Mouse (Mus musculus): ENCODE data around the gene Rnpep. TPM values are rescaled to one million over a fixed set of nuclear protein-coding genes. Genes with fewer than 3 reads are reported as not detected.
A peak's percentile ranks its signal among the peaks of the same experiment; 100 is the strongest.

Gene Rnpep
- polyA plus RNA-seq (2015; fragmentation: Nextera tagmentation; extraction: Ambion mirVana) = 99.5 and 107 TPM in 2 replicates

DNA sequence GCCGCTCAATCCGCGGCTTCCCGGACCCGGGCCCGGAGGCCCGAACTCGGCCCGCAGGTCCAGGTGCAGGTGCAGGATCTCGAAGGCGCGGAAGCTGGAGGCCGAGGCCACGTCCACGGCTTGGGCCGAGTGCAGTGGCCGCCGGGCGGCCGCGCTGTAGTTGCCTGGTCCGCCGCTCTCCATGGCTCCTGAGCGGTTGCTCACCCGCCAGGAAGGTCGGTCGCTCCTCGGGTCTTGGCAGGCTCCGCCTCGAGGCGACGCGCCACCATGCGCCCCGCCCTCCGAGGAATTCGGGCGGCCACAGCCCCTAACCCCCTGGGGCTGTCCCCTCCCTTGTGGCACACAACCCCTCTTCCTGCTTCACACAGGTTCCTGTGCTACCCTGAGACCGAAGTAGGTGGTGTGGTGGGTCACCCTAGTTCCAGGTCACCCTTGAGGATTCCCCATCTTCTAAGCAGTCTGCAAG, at the start of gene Rnpep:
Rnpep (minus strand) TSS at position 259 of the 466 bp plus-strand sequence.
- Histone ChIP-seq H3K9ac (replicated peaks) (peak within 1 kb of the TSS; percentile 79), H3K4me3 (replicated peaks) (peak within 1 kb of the TSS; percentile 59), H3K27me3 (replicated peaks) (no peaks in the 10 kb centered on the region), H3K9me3 (replicated peaks) (no peaks in the 10 kb centered on the region), H3K4me2 (peak within 1 kb of the TSS; percentile 80), H3K27ac (replicated peaks) (peak within 1 kb of the TSS; percentile 87), H3K36me3 (peaks cover 3% of the 10 kb centered on the region; the same call in 1 of the 2 replicates), H3K4me1 (peaks cover 36% of the 10 kb centered on the region)
- WGBS = under 1% methylated on average over 39 of the region's 39 CpGs
- ATAC-seq (ENCODE audit: low FRiP score) = peak; percentile 89

DNA sequence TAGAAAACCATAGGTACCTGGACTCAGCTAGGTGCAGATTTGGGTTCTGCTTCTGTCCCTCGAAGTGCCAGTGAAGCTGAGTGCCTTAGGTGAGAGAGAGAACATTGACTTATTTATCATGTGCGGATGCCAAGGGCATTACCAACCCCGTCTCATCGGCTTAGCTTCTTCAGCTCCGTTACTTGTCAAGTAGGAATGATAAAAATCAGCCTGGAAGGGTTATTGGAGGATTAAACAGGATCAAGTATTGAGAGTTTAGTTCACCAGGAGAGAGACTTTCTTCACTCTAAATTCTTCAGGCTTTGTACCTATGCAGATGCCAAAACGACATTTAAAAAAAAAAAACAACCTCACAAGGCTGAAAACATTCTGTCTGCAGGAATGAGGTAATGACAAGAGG, 46.7 kb upstream of the Rnpep start:
- Histone ChIP-seq H3K9ac (replicated peaks) (no peak overlapping the region), H3K27me3 (replicated peaks) (no peaks in the 10 kb centered on the region), H3K27ac (replicated peaks) (no peak overlapping the region), H3K4me1 (no peaks in the 10 kb centered on the region), H3K9me3 (replicated peaks) (no peaks in the 10 kb centered on the region), H3K4me3 (replicated peaks) (no peak overlapping the region), H3K4me2 (no peak overlapping the region), H3K36me3 (no peaks in the 10 kb centered on the region)
- ATAC-seq (ENCODE audit: low FRiP score) = no peak
- WGBS = 79% methylated on average over 6 of the region's 6 CpGs

DNA sequence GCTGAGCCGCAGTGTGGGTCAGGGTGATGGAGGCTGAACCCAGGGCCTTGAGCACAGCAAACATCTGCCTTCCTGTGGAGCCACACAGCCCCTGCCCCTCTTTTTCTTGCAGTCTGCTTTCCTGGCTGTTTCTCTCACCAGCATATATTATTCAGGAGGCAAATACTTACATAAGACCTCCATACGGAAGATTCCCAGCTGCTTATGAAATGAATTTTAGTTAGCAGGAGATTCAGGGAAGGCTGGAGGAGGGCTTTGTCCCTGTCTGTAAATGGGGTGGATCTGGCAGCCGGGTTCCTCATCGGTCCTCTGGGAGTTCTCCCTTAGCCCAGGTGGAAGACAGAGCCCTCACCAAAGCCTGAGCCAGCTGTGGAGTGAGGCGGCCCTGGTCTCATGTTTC, 44.5 kb upstream of the Rnpep start:
- Histone ChIP-seq H3K36me3 (no peaks in the 10 kb centered on the region), H3K4me2 (no peak overlapping the region), H3K27ac (replicated peaks) (no peak overlapping the region), H3K9me3 (replicated peaks) (no peaks in the 10 kb centered on the region), H3K4me3 (replicated peaks) (no peak overlapping the region), H3K4me1 (no peaks in the 10 kb centered on the region), H3K27me3 (replicated peaks) (no peaks in the 10 kb centered on the region), H3K9ac (replicated peaks) (no peak overlapping the region)
- 74% methylated on average over 5 of the region's 5 CpGs for WGBS
- ATAC-seq (ENCODE audit: low FRiP score) = no peak

GRCm38 (mm10) chr1:135325934-135326333, 42.0 kb upstream of the Rnpep start:
- no peak for ATAC-seq (ENCODE audit: low FRiP score)
- Histone ChIP-seq H3K9ac (replicated peaks) (no peak overlapping the region), H3K27ac (replicated peaks) (no peak overlapping the region), H3K36me3 (no peaks in the 10 kb centered on the region), H3K4me3 (replicated peaks) (no peak overlapping the region), H3K27me3 (replicated peaks) (peaks cover 5% of the 10 kb centered on the region; the same call in 1 of the 2 replicates), H3K4me1 (no peaks in the 10 kb centered on the region), H3K4me2 (no peak overlapping the region), H3K9me3 (replicated peaks) (no peaks in the 10 kb centered on the region)
- WGBS = 77% methylated on average over 2 of the region's 2 CpGs

DNA sequence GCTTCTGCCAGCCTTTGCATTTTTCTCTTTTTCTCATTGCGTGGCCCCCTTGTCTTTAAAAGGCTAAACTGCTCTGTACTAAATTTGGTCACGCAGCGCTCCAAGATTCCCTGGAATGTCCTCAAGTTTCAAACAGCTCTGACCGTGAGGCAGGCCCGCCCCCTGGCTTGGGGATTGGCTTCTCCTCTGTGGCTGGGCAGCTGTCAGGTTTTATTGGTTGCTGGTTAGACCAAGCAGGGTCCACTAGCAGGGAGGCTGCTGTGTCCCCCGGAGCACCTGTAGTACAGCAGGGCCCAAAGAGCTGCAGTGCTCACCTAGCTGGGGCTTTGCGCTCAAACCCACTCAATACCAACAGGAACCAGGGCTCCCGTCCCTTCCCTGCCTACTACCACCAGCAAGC, 40.7 kb upstream of the Rnpep start, which contains the start of gene Lmod1:
Lmod1 (plus strand) TSS at position 237 of the 400 bp plus-strand sequence.
- Histone ChIP-seq H3K27me3 (replicated peaks) (peaks cover 11% of the 10 kb centered on the region; the same call in 1 of the 2 replicates), H3K4me1 (no peaks in the 10 kb centered on the region), H3K4me3 (replicated peaks) (no peak within 1 kb of the TSS), H3K27ac (replicated peaks) (no peak within 1 kb of the TSS), H3K9ac (replicated peaks) (no peak within 1 kb of the TSS), H3K36me3 (no peaks in the 10 kb centered on the region), H3K4me2 (no peak within 1 kb of the TSS), H3K9me3 (replicated peaks) (no peaks in the 10 kb centered on the region)
- 16% methylated on average over 8 of the region's 8 CpGs for WGBS
- no peak for ATAC-seq (ENCODE audit: low FRiP score)

GRCm38 (mm10) chr1:135323367-135323901, 39.5 kb upstream of the Rnpep start:
- no peak for ATAC-seq (ENCODE audit: low FRiP score)
- Histone ChIP-seq H3K27ac (replicated peaks) (no peak overlapping the region), H3K4me2 (no peak overlapping the region), H3K4me3 (replicated peaks) (no peak overlapping the region), H3K9me3 (replicated peaks) (no peaks in the 10 kb centered on the region), H3K4me1 (no peaks in the 10 kb centered on the region), H3K9ac (replicated peaks) (no peak overlapping the region), H3K36me3 (no peaks in the 10 kb centered on the region), H3K27me3 (replicated peaks) (peaks cover 11% of the 10 kb centered on the region; the same call in 1 of the 2 replicates)
- WGBS = 81% methylated on average over 7 of the region's 7 CpGs

- Histone ChIP-seq H3K9ac (replicated peaks) (peak within 1 kb of the TSS; percentile 96), H3K4me1 (peaks cover 25% of the 10 kb centered on the region), H3K4me3 (replicated peaks) (peak within 1 kb of the TSS; percentile 89), H3K27ac (replicated peaks) (peak within 1 kb of the TSS; percentile 88), H3K27me3 (replicated peaks) (0 out of 2 replicates have a peak, but pooled peaks cover 3% of the 10 kb centered on the region), H3K9me3 (replicated peaks) (no peaks in the 10 kb centered on the region), H3K4me2 (peak within 1 kb of the TSS; percentile 79), H3K36me3 (peaks cover 9% of the 10 kb centered on the region; the same call in 1 of the 2 replicates)
- peak; percentile 100 for ATAC-seq (ENCODE audit: low FRiP score)
- under 1% methylated on average over 51 of the region's 51 CpGs for WGBS
Observed at GRCm38 (mm10) chr1:135313284-135314031, 29.6 kb upstream of the Rnpep start, which contains the start of gene Timm17a. Gene Timm17a, minus strand, starts transcription at chr1:135313778.

GRCm38 (mm10) chr1:135312201-135312600, 28.3 kb upstream of the Rnpep start:
- H3K4me3 ChIP-seq (replicated peaks) = peak overlapping the region; percentile 89
- H3K4me1 ChIP-seq = peaks cover 25% of the 10 kb centered on the region
- peak overlapping the region; percentile 96 for H3K9ac ChIP-seq (replicated peaks)
- WGBS = 94% methylated on average over 4 of the region's 4 CpGs
- no peaks in the 10 kb centered on the region for H3K27me3 ChIP-seq (replicated peaks)
- no peak overlapping the region for H3K27ac ChIP-seq (replicated peaks)
- H3K36me3 ChIP-seq = peaks cover 21% of the 10 kb centered on the region
- ATAC-seq (ENCODE audit: low FRiP score) = no peak
- H3K9me3 ChIP-seq (replicated peaks) = no peaks in the 10 kb centered on the region
- H3K4me2 ChIP-seq = peak overlapping the region; percentile 79

DNA sequence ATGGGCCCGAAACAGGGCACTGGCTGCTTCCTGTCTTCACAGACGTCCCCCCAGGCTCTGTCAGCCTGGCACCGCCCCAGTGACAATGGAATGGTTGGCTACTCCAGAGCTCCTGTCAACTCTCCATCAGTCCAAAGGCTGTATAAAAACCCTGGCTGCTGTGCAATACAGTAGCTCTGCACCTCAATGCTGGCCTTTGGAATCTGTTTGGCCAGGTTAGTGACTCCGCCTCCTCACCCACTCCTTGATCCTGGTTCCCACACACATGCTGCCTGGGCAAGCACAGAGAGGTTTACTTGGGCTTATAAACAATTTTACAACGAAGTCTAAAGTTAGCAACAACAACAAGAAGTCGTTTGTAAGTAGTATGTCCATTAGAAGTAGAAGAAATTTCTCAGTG, 27.5 kb upstream of the Rnpep start:
- peaks cover 27% of the 10 kb centered on the region for H3K36me3 ChIP-seq
- H3K4me3 ChIP-seq (replicated peaks) = no peak overlapping the region
- H3K9ac ChIP-seq (replicated peaks) = no peak overlapping the region
- no peaks in the 10 kb centered on the region for H3K9me3 ChIP-seq (replicated peaks)
- WGBS = 82% methylated on average over 6 of the region's 6 CpGs
- H3K27me3 ChIP-seq (replicated peaks) = no peaks in the 10 kb centered on the region
- peaks cover 25% of the 10 kb centered on the region for H3K4me1 ChIP-seq
- no peak overlapping the region for H3K4me2 ChIP-seq
- ATAC-seq (ENCODE audit: low FRiP score) = no peak
- no peak overlapping the region for H3K27ac ChIP-seq (replicated peaks)

- no peaks in the 10 kb centered on the region for H3K27me3 ChIP-seq (replicated peaks)
- H3K36me3 ChIP-seq = peaks cover 10% of the 10 kb centered on the region; the same call in 1 of the 2 replicates
- no peaks in the 10 kb centered on the region for H3K9me3 ChIP-seq (replicated peaks)
- 76% methylated on average over 5 of the region's 5 CpGs for WGBS
- H3K4me3 ChIP-seq (replicated peaks) = no peak overlapping the region
- ATAC-seq (ENCODE audit: low FRiP score) = no peak
- H3K4me1 ChIP-seq = no peaks in the 10 kb centered on the region
- H3K27ac ChIP-seq (replicated peaks) = no peak overlapping the region
- no peak overlapping the region for H3K9ac ChIP-seq (replicated peaks)
- H3K4me2 ChIP-seq = no peak overlapping the region
Observed at GRCm38 (mm10) chr1:135290908-135291307, 7.0 kb upstream of the Rnpep start.

DNA sequence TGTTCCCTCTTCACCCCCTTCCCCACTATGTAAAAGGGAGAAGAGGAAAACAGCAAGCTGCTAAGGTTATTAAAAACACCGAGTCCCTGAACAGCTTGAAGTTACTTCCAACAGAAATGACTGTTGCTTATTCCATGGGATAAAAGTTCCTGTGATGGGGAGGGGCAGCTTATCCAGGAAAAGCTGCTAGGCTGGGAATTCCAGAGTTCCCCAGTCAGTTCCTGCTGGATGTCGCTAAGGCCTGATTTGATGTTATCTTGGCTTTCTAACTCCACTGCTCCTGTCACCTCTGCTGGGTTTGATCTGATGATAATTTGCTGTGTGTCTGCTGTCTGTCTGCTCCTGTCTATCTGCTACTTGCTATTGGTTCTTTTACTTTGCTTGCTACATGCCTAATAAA, 2.4 kb upstream of the Rnpep start:
- Histone ChIP-seq H3K9me3 (replicated peaks) (no peaks in the 10 kb centered on the region), H3K27ac (replicated peaks) (no peak overlapping the region), H3K9ac (replicated peaks) (no peak overlapping the region), H3K4me2 (no peak overlapping the region), H3K36me3 (no peaks in the 10 kb centered on the region), H3K4me3 (replicated peaks) (no peak overlapping the region), H3K4me1 (peaks cover 26% of the 10 kb centered on the region), H3K27me3 (replicated peaks) (no peaks in the 10 kb centered on the region)
- 78% methylated on average over 2 of the region's 2 CpGs for WGBS
- no peak for ATAC-seq (ENCODE audit: low FRiP score)
